Mouse (Mus musculus): ENCODE data around the gene Vtn. TPM values are rescaled to one million over a fixed set of nuclear protein-coding genes. Genes with fewer than 3 reads are reported as not detected.
A peak's percentile ranks its signal among the peaks of the same experiment; 100 is the strongest.

Gene Vtn
- polyA plus RNA-seq, 1 experiment from 2014 or later, result 0.85 TPM

GRCm38 (mm10) chr11:78549491-78549987 lies 50.6 kb downstream of the Vtn start:
- Histone ChIP-seq H3K27me3 (replicated peaks; ENCODE audit: control insufficient read depth, insufficient read depth, low read length) (no peaks in the 10 kb centered on the region), H3K4me2 (replicated peaks; ENCODE audit: low read depth) (peak overlapping the region; percentile 84), H3K9ac (ENCODE audit: low read depth, low read length) (peak overlapping the region; percentile 71), H3K4me3 (ENCODE audit: low read depth, low read length) (peak overlapping the region; percentile 65), H3K36me3 (ENCODE audit: control insufficient read depth, insufficient read depth) (0 out of 2 replicates have a peak, but pooled peaks cover 5% of the 10 kb centered on the region), H3K27ac (ENCODE audit: low read depth, low read length) (peak overlapping the region; percentile 89), H3K4me1 (replicated peaks; ENCODE audit: control insufficient read depth, insufficient read depth, low read length) (0 out of 2 replicates have a peak, but pooled peaks cover 3% of the 10 kb centered on the region), H3K9me3 (ENCODE audit: control insufficient read depth) (no peaks in the 10 kb centered on the region)
- TF ChIP-seq CTCF (IDR thresholded peaks at IDR 0.05; ENCODE audit: low read depth), result no peak
- 7% methylated on average over 5 of the region's 5 CpGs for WGBS
- no peak for ATAC-seq

- 0 out of 2 replicates have a peak, but pooled peaks cover 8% of the 10 kb centered on the region for H3K4me1 ChIP-seq (replicated peaks; ENCODE audit: control insufficient read depth, insufficient read depth, low read length)
- H3K27me3 ChIP-seq (replicated peaks; ENCODE audit: control insufficient read depth, insufficient read depth, low read length), result no peaks in the 10 kb centered on the region
- H3K4me2 ChIP-seq (replicated peaks; ENCODE audit: low read depth), result peak within 1 kb of the TSS; percentile 84
- H3K9me3 ChIP-seq (ENCODE audit: control insufficient read depth), result no peaks in the 10 kb centered on the region
- peak; percentile 48 for TF ChIP-seq CTCF (IDR thresholded peaks at IDR 0.05; ENCODE audit: low read depth)
- H3K36me3 ChIP-seq (ENCODE audit: control insufficient read depth, insufficient read depth), result 0 out of 2 replicates have a peak, but pooled peaks cover 4% of the 10 kb centered on the region
- peak within 1 kb of the TSS; percentile 89 for H3K27ac ChIP-seq (ENCODE audit: low read depth, low read length)
- peak within 1 kb of the TSS; percentile 71 for H3K9ac ChIP-seq (ENCODE audit: low read depth, low read length)
- ATAC-seq, result peak; percentile 96
- H3K4me3 ChIP-seq (ENCODE audit: low read depth, low read length), result peak within 1 kb of the TSS; percentile 65
- under 1% methylated on average over 60 of the region's 60 CpGs for WGBS
These were observed 51.5 kb downstream of the Vtn start, which contains the start of gene Tmem97 for GRCm38 (mm10) chr11:78550168-78551058. Tmem97 (minus strand) TSS chr11:78550777.

GRCm38 (mm10) chr11:78551059-78551398 lies 52.1 kb downstream of the Vtn start:
- Histone ChIP-seq H3K27me3 (replicated peaks; ENCODE audit: control insufficient read depth, insufficient read depth, low read length) (no peaks in the 10 kb centered on the region), H3K4me1 (replicated peaks; ENCODE audit: control insufficient read depth, insufficient read depth, low read length) (0 out of 2 replicates have a peak, but pooled peaks cover 13% of the 10 kb centered on the region), H3K27ac (ENCODE audit: low read depth, low read length) (no peak overlapping the region), H3K4me2 (replicated peaks; ENCODE audit: low read depth) (peak overlapping the region; percentile 84), H3K36me3 (ENCODE audit: control insufficient read depth, insufficient read depth) (no peaks in the 10 kb centered on the region), H3K9ac (ENCODE audit: low read depth, low read length) (no peak overlapping the region), H3K9me3 (ENCODE audit: control insufficient read depth) (no peaks in the 10 kb centered on the region), H3K4me3 (ENCODE audit: low read depth, low read length) (peak overlapping the region; percentile 65)
- no peak for TF ChIP-seq CTCF (IDR thresholded peaks at IDR 0.05; ENCODE audit: low read depth)
- no peak for ATAC-seq
- WGBS, result 31% methylated on average over 6 of the region's 6 CpGs

Other genes starting within 250 kb of the Vtn start
- 49.9 and 54.9 TPM in 2 replicates for gene 2610507B11Rik, start 237.3 kb upstream of the Vtn start, polyA plus RNA-seq (2015; fragmentation: Nextera tagmentation; extraction: Ambion mirVana)
- gene BC030499, start 208.2 kb upstream of the Vtn start, polyA plus RNA-seq (2015; fragmentation: Nextera tagmentation; extraction: Ambion mirVana), result 0.07 TPM in 1 of 2 replicates, not detected in the other
- gene Spag5, start 197.6 kb upstream of the Vtn start, polyA plus RNA-seq (2015; fragmentation: Nextera tagmentation; extraction: Ambion mirVana), result 4.5 and 4.6 TPM in 2 replicates
- gene Aldoc, start 176.1 kb upstream of the Vtn start, polyA plus RNA-seq (2015; fragmentation: Nextera tagmentation; extraction: Ambion mirVana), result 9.3 and 9.4 TPM in 2 replicates
- gene Pigs, start 170.7 kb upstream of the Vtn start, polyA plus RNA-seq (2015; fragmentation: Nextera tagmentation; extraction: Ambion mirVana), result 58.6 and 60.8 TPM in 2 replicates
- 26.9 and 28.4 TPM in 2 replicates for gene Unc119, start 155.6 kb upstream of the Vtn start, polyA plus RNA-seq (2015; fragmentation: Nextera tagmentation; extraction: Ambion mirVana)
- gene Foxn1, start 112.5 kb upstream of the Vtn start, polyA plus RNA-seq (2015; fragmentation: Nextera tagmentation; extraction: Ambion mirVana), result not detected in 2 replicates
- gene Slc13a2, start 76.9 kb upstream of the Vtn start, polyA plus RNA-seq (2015; fragmentation: Nextera tagmentation; extraction: Ambion mirVana), result 31.4 and 36.6 TPM in 2 replicates
- gene Slc46a1, start 33.4 kb upstream of the Vtn start, polyA plus RNA-seq (2015; fragmentation: Nextera tagmentation; extraction: Ambion mirVana), result 68.7 and 71.6 TPM in 2 replicates
- 0.94 and 1.0 TPM in 2 replicates for gene Sarm1, start 1.3 kb upstream of the Vtn start, polyA plus RNA-seq (2015; fragmentation: Nextera tagmentation; extraction: Ambion mirVana)
- not detected in 2 replicates for gene Sebox, start 4.4 kb downstream of the Vtn start, polyA plus RNA-seq (2015; fragmentation: Nextera tagmentation; extraction: Ambion mirVana)
- 49.2 and 51.2 TPM in 2 replicates for gene Tmem199, start 13.1 kb downstream of the Vtn start, polyA plus RNA-seq (2015; fragmentation: Nextera tagmentation; extraction: Ambion mirVana)
- gene Poldip2, start 13.1 kb downstream of the Vtn start, polyA plus RNA-seq (2015; fragmentation: Nextera tagmentation; extraction: Ambion mirVana), result 65.8 and 67.1 TPM in 2 replicates
- 64.7 and 71.5 TPM in 2 replicates for gene Tnfaip1, start 37.2 kb downstream of the Vtn start, polyA plus RNA-seq (2015; fragmentation: Nextera tagmentation; extraction: Ambion mirVana)
- 221 and 222 TPM in 2 replicates for gene Ift20, start 37.3 kb downstream of the Vtn start, polyA plus RNA-seq (2015; fragmentation: Nextera tagmentation; extraction: Ambion mirVana)
- gene Tmem97, start 51.7 kb downstream of the Vtn start, polyA plus RNA-seq (2015; fragmentation: Nextera tagmentation; extraction: Ambion mirVana), result 83.9 and 86.9 TPM in 2 replicates
- gene Nlk, start 198.3 kb downstream of the Vtn start, polyA plus RNA-seq (2015; fragmentation: Nextera tagmentation; extraction: Ambion mirVana), result 14.2 and 15.7 TPM in 2 replicates

Measured in intestine, postnatal 0 days (tissue).